Mouse (Mus musculus) myocyte (in vitro differentiated cells): ENCODE measurements around the gene Qars. TPM values are rescaled to one million over a fixed set of nuclear protein-coding genes. Genes with fewer than 3 reads are reported as not detected.

Experiments used
- H3K27me3 ChIP-seq: one replicate; pipeline ENCODE4 v1.6.1; 2011; ENCODE audit not compliant: control insufficient read depth, insufficient read depth, insufficient read length
- H3K36me3 ChIP-seq: one replicate; pipeline ENCODE4 v1.6.1; 2011; ENCODE audit not compliant: control insufficient read depth, insufficient read depth
- H3K4me2 ChIP-seq: one replicate; pipeline ENCODE4 v1.6.1; 2011; ENCODE audit warnings: low read depth, control low read depth
- H3K4me3 ChIP-seq: one replicate; pipeline ENCODE4 v1.5.1; 2011; ENCODE audit warnings: mild to moderate bottlenecking, control low read depth, moderate library complexity
- H3K79me2 ChIP-seq: one replicate; pipeline ENCODE4 v1.6.1; 2011; ENCODE audit not compliant: control insufficient read depth, insufficient read depth
- H3ac ChIP-seq: one replicate; pipeline ENCODE4 v1.6.1; 2011; ENCODE audit not compliant: control insufficient read depth, insufficient read length
- CEBPB ChIP-seq: IDR thresholded peaks from 2 replicates; pipeline ENCODE4 v1.6.1; 2011; ENCODE audit warnings: mild to moderate bottlenecking, moderate library complexity; ENCODE audit not compliant: poor library complexity, insufficient read depth, severe bottlenecking
- E2F4 ChIP-seq: IDR thresholded peaks from one replicate; pipeline ENCODE4 v1.6.1; 2011; ENCODE audit warnings: mild to moderate bottlenecking, control low read depth, moderate library complexity; ENCODE audit not compliant: insufficient read depth
- MAX ChIP-seq: IDR thresholded peaks from one replicate; pipeline ENCODE4 v1.6.1; 2011; ENCODE audit warnings: low read depth, mild to moderate bottlenecking, control low read depth
- MYOD1 ChIP-seq, 3 experiments: IDR thresholded peaks; one replicate each; pipeline ENCODE4 v1.6.1; 2011; ENCODE audit warnings: control low read depth in 2 of 3, low read depth in 2 of 3, mild to moderate bottlenecking in 2 of 3, moderate library complexity in 1 of 3; ENCODE audit not compliant: insufficient read length in 2 of 3, control insufficient read depth in 1 of 3
- MYOG ChIP-seq, 3 experiments: IDR thresholded peaks; one replicate each; pipeline ENCODE4 v1.6.1; 2011; ENCODE audit warnings: control low read depth in 2 of 3, low read depth in 2 of 3, mild to moderate bottlenecking in 2 of 3; ENCODE audit not compliant: insufficient read length in 2 of 3, control insufficient read depth in 1 of 3, insufficient read depth in 1 of 3
- POLR2A ChIP-seq: IDR thresholded peaks from one replicate; pipeline ENCODE4 v1.6.1; 2011; ENCODE audit warnings: low read depth, mild to moderate bottlenecking, control low read depth, moderate library complexity; ENCODE audit not compliant: insufficient read length
- POLR2AphosphoS2 ChIP-seq: IDR thresholded peaks from one replicate; pipeline ENCODE4 v1.6.1; 2011; ENCODE audit warnings: low read depth, control low read depth; ENCODE audit not compliant: insufficient read length
- REST ChIP-seq: IDR thresholded peaks from one replicate; pipeline ENCODE4 v1.6.1; 2011; ENCODE audit warnings: mild to moderate bottlenecking, control low read depth, moderate library complexity; ENCODE audit not compliant: insufficient read depth, insufficient read length
- SRF ChIP-seq: IDR thresholded peaks from one replicate; pipeline ENCODE4 v1.6.1; 2011; ENCODE audit warnings: low read depth; ENCODE audit not compliant: control insufficient read depth, insufficient read length
- TCF12 ChIP-seq: IDR thresholded peaks from one replicate; pipeline ENCODE4 v1.6.1; 2011; ENCODE audit warnings: mild to moderate bottlenecking, control low read depth; ENCODE audit not compliant: poor library complexity, insufficient read depth, severe bottlenecking
- TCF3 ChIP-seq: IDR thresholded peaks from one replicate; pipeline ENCODE4 v1.6.1; 2011; ENCODE audit warnings: low read depth, control low read depth; ENCODE audit not compliant: insufficient read length
- USF1 ChIP-seq: IDR thresholded peaks from one replicate; pipeline ENCODE4 v1.6.1; 2011; ENCODE audit warnings: low read depth, mild to moderate bottlenecking, control low read depth, moderate library complexity
- polyA plus RNA-seq: library from polyadenylated mRNA; unstranded; fragments of >200 nt; fragmentation: generic; extraction: Trizol; gene quantifications from one replicate; pipeline ENCODE4 v1.2.1, GENCODE M21; 2012; ENCODE audit warnings: missing spikeins

Gene Qars
- polyA plus RNA-seq, 1 experiment: 168 TPM

DNA sequence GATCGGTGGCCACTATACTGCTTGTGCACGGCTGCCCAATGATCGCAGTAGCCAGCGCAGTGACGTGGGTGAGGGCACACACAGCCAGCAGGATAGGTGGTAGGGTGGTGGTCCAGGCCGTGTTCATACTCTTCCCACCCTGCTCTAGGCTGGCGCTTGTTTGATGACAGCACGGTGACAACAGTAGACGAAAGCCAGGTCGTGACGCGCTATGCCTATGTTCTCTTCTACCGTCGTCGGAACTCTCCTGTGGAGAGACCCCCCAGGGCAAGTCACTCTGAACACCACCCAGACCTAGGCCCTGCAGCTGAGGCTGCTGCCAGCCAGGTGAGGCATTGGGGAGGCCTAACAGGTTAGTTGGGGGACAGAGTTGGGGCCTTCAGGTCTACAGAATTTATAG lies 7.6 kb upstream of the Qars start:
- Histone ChIP-seq H3K79me2 (no peaks in the 10 kb centered on the region), H3K36me3 (peaks cover 30% of the 10 kb centered on the region), H3K4me3 (no peak overlapping the region), H3ac (no peak overlapping the region), H3K4me2 (no peak overlapping the region), H3K27me3 (no peaks in the 10 kb centered on the region)
- TF ChIP-seq TCF3 (no peak), POLR2AphosphoS2 (peak; percentile 51)

DNA sequence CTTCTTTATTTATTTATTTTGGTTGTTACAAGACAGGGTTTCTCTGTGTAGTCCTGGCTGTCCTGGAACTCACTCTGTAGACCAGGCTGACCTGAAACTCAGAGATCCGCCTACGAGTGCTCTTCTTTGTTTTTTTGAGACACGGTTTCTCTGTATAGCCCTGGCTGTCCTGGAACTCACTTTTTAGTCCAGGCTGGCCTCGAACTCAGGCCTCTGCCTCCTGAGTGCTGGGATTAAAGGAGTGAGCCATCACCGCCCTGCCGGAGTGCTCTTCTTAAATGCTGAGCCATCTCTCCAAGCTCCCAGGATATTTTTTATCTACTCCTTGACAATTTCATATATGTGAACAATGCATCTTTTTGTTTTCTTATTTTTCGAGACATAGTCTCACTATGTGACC lies 605 bp upstream of the Qars start:
- Histone ChIP-seq H3K4me2 (peak overlapping the region; percentile 99), H3K36me3 (peaks cover 2% of the 10 kb centered on the region), H3K4me3 (peak overlapping the region; percentile 72), H3K27me3 (no peaks in the 10 kb centered on the region), H3K79me2 (peaks cover 11% of the 10 kb centered on the region), H3ac (no peak overlapping the region)
- TF ChIP-seq POLR2A: no peak
- TF ChIP-seq TCF3: no peak
- no peak for TF ChIP-seq POLR2AphosphoS2
- no peak for TF ChIP-seq USF1
- no peak for TF ChIP-seq E2F4
- TF ChIP-seq MAX: no peak
- TF ChIP-seq MYOD1 (IDR thresholded peaks at IDR 0.05; ENCODE audit: control insufficient read depth in 1 of 3, insufficient read length in 2 of 3, low read depth in 2 of 3): no peak
- no peak for TF ChIP-seq TCF12
- TF ChIP-seq REST: no peak
- no peak for TF ChIP-seq MYOG (IDR thresholded peaks at IDR 0.05; ENCODE audit: control insufficient read depth in 1 of 3, insufficient read depth in 1 of 3, insufficient read length in 2 of 3, low read depth in 2 of 3)
- TF ChIP-seq CEBPB: no peak
- TF ChIP-seq SRF: no peak

DNA sequence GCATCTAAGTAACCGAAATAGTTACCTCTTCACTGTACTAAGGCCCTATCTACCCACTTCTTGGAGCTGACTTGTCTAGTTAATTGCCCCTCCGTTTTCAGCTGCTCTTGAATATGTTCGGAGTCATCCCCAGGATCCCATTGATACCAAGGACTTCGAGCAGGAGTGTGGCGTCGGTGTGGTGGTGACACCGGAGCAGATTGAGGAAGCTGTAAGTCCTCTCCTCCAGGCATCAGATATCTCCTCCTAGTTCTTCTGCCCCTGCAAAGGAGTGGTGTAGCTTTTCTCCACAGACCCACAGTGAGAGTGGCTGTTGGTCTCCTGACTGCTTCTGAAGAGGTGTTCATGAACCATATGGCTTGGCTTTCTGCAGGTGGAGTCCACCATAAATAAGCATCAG lies 1.3 kb downstream of the Qars start:
- Histone ChIP-seq H3K79me2 (peaks cover 11% of the 10 kb centered on the region), H3K4me3 (peak overlapping the region; percentile 72), H3ac (peak overlapping the region; percentile 75), H3K36me3 (peaks cover 21% of the 10 kb centered on the region), H3K4me2 (peak overlapping the region; percentile 99), H3K27me3 (no peaks in the 10 kb centered on the region)
- TF ChIP-seq MAX (no peak), CEBPB (no peak), POLR2AphosphoS2 (no peak)

DNA sequence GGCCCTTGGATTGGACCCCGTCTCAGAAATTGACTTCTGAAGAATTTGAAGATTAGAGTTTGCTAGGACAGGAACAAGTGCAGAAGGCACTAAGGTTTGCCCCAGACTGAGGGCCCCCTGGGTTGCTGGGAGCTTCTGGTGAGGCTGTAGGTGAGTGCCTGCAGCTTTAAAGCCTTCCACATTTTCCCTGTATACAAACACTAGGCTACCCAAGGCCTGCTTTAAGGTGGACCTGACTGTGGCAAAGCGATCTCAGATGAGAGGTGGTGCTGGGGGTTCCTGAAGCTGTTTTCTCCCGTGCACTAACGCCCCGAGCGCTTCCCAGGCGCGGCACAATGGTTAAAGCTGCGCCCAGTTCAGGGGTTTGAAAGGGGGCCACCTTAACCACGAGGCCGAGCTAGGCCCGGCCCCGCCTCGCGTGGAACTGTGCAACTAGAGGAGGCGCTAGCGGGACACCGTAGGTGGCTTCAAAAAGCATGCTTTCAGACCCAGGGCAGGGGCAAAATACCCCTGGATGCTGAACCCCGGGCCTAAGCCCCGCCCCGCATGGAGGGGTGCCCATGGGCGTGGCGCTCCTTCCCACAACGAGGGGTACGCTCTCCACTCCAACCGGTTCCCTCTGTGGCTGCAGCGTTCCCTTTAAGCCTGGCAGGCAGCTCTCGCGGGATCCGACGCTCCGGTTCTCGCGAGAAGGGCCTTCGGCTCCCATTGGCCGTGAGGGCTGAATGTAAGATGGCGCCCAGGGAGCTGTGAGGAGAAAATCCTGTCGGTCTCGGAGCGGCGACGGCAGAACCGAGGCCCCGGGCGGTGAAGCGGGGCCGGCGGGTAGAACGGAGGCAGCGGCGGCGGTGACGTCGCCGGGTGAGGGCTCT lies 9.1 kb downstream of the Qars start, which contains the start of gene Qrich1:
Gene Qrich1, plus strand, starts transcription at position 427 of the 872 bp plus-strand sequence.
- Histone ChIP-seq H3K27me3 (no peaks in the 10 kb centered on the region), H3ac (peak within 1 kb of the TSS; percentile 97), H3K4me3 (peak within 1 kb of the TSS; percentile 73), H3K36me3 (peaks cover 29% of the 10 kb centered on the region), H3K4me2 (peak within 1 kb of the TSS; percentile 79), H3K79me2 (peaks cover 39% of the 10 kb centered on the region)
- TF ChIP-seq MYOD1 (IDR thresholded peaks at IDR 0.05; ENCODE audit: control insufficient read depth in 1 of 3, insufficient read length in 2 of 3, low read depth in 2 of 3) (no peak), E2F4 (no peak), SRF (peak; percentile 2), TCF3 (no peak), MAX (no peak), POLR2A (peak; percentile 84), TCF12 (no peak), CEBPB (no peak), POLR2AphosphoS2 (peak; percentile 50)

DNA sequence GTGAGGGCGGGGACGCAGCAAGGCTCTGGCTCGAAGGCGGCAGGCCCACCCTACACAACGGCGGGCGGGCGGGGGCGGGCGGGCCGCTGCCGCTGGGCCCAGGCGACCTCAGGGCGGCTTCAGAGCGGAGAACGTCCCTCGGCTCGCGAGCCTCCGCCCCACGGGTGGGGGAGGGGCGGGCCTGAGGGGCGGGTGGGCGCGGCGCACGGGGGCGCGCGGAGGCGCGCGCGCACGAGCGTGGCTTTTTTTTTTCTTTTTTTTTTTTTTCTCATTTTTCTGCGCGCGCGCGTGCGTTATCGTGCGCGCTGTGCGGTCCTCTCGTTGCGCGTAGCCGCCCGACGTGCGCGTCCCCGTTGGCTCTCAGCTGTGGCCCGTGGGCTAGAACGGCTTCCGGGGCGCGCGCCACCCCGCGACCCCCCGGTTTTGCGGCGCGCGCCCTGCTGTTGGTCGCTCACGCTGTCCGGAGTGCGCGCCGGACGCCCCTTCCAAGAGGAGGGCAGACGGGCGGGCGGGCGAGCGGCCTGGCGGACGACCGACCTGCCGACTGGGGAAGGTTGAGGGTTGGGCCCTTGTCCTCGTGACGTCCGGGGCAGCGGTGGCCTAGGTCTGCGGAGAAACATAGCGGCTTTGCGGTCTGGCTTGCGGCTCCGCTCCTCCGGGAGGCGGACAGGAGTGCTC lies 9.9 kb downstream of the Qars start:
- peaks cover 46% of the 10 kb centered on the region for H3K79me2 ChIP-seq
- TF ChIP-seq POLR2A: no peak
- TF ChIP-seq MYOG (IDR thresholded peaks at IDR 0.05; ENCODE audit: control insufficient read depth in 1 of 3, insufficient read depth in 1 of 3, insufficient read length in 2 of 3, low read depth in 2 of 3): peak in 2 of 3 experiments; percentile 10 to 20
- no peak for TF ChIP-seq MYOD1 (IDR thresholded peaks at IDR 0.05; ENCODE audit: control insufficient read depth in 1 of 3, insufficient read length in 2 of 3, low read depth in 2 of 3)
- no peak for TF ChIP-seq REST
- no peak for TF ChIP-seq SRF
- peak; percentile 46 for TF ChIP-seq POLR2AphosphoS2
- TF ChIP-seq USF1: no peak

More for the DNA sequence above, 9.9 kb downstream of the Qars start:
- H3K4me2 ChIP-seq: peak overlapping the region; percentile 79
- peak overlapping the region; percentile 97 for H3ac ChIP-seq
- no peaks in the 10 kb centered on the region for H3K27me3 ChIP-seq
- peak overlapping the region; percentile 73 for H3K4me3 ChIP-seq
- H3K36me3 ChIP-seq: peaks cover 22% of the 10 kb centered on the region
